Mouse (Mus musculus): ENCODE results near the gene Ccdc36. TPM values are rescaled to one million over a fixed set of nuclear protein-coding genes. Genes with fewer than 3 reads are reported as not detected.

Ccdc36 gene
- polyA plus RNA-seq, 1 experiment: 0.16 TPM

DNA sequence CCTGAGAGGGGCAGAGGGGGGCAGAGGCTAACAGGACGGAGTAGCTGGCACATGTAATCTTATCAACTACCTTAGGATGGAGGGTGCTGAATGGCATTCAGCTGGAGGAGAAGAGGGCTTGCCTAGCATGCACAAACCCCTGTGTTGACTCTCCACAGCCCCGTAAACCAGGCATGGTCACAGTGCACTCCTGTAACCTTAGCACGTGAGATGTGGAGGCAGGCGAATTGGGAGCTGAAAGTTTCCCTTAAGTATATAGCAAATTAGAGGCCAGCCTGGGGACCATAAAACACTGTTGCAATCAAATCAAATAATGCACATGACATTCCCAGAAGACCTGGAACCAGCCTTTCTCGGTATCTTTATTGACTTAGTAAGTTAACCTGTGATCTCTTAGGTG lies 49.5 kb downstream of the Ccdc36 start:
- no peak for DNase-seq (ENCODE audit: low read depth)

DNA sequence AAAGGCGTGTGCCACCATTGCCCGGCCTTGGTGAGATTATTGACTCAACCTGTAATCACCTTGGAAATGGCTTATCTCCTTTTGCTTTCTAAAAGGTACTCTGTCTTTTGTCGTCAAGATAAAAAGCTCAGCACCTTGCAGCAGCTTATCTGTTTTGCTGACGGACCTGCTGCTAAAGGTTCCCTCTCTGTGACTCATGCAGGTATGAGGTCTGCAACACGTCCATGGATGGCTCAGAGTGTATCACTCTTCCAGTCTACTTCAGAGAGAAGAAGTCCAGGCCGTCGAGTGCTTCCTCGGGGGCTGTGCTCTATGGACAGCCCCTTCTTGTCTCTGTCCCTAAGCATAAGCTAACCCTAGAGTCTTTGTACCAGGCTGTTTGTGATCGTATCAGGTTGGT lies 50.0 kb downstream of the Ccdc36 start:
- DNase-seq (ENCODE audit: low read depth): no peak

Other genes with a start within 250 kb of the Ccdc36 start
- 1.5 and 1.9 TPM in 2 replicates for gene Bsn, start 238.1 kb downstream of the Ccdc36 start, polyA plus RNA-seq (2012; rRNA removed)
- gene Dag1, start 164.5 kb downstream of the Ccdc36 start, polyA plus RNA-seq (2012; rRNA removed): 60.0 and 110 TPM in 2 replicates
- 26.4 and 27.3 TPM in 2 replicates for gene Nicn1, start 138.1 kb downstream of the Ccdc36 start, polyA plus RNA-seq (2012; rRNA removed)
- gene Amt, start 131.6 kb downstream of the Ccdc36 start, polyA plus RNA-seq (2012; rRNA removed): 37.3 and 45.6 TPM in 2 replicates
- gene Rhoa, start 122.4 kb downstream of the Ccdc36 start, polyA plus RNA-seq (2012; rRNA removed): 151 and 208 TPM in 2 replicates
- gene Tcta, start 122.3 kb downstream of the Ccdc36 start, polyA plus RNA-seq (2012; rRNA removed): 78.7 and 101 TPM in 2 replicates
- gene Gpx1, start 89.6 kb downstream of the Ccdc36 start, polyA plus RNA-seq (2012; rRNA removed): 823 and 905 TPM in 2 replicates
- 66.8 and 69.5 TPM in 2 replicates for gene Usp4, start 80.6 kb downstream of the Ccdc36 start, polyA plus RNA-seq (2012; rRNA removed)
- gene 1700102P08Rik, start 35.7 kb downstream of the Ccdc36 start, polyA plus RNA-seq (2012; rRNA removed): 0.25 and 0.34 TPM in 2 replicates
- gene BC048562, start 8.0 kb upstream of the Ccdc36 start, polyA plus RNA-seq (2012; rRNA removed): not detected in 2 replicates
- gene Ccdc71, start 32.0 kb upstream of the Ccdc36 start, polyA plus RNA-seq (2012; rRNA removed): 21.5 and 23.2 TPM in 2 replicates
- gene Klhdc8b, start 33.1 kb upstream of the Ccdc36 start, polyA plus RNA-seq (2012; rRNA removed): 56.8 and 58.8 TPM in 2 replicates
- 174 and 220 TPM in 2 replicates for gene Lamb2, start 51.3 kb upstream of the Ccdc36 start, polyA plus RNA-seq (2012; rRNA removed)
- gene Usp19, start 62.1 kb upstream of the Ccdc36 start, polyA plus RNA-seq (2012; rRNA removed): 150 and 161 TPM in 2 replicates
- gene Qars, start 79.2 kb upstream of the Ccdc36 start, polyA plus RNA-seq (2012; rRNA removed): 248 and 249 TPM in 2 replicates
- 92.2 and 108 TPM in 2 replicates for gene Qrich1, start 88.3 kb upstream of the Ccdc36 start, polyA plus RNA-seq (2012; rRNA removed)
- gene Impdh2, start 131.8 kb upstream of the Ccdc36 start, polyA plus RNA-seq (2012; rRNA removed): 79.5 and 90.1 TPM in 2 replicates
- gene Ndufaf3, start 138.9 kb upstream of the Ccdc36 start, polyA plus RNA-seq (2012; rRNA removed): 49.3 and 63.1 TPM in 2 replicates
- 197 and 214 TPM in 2 replicates for gene Dalrd3, start 141.4 kb upstream of the Ccdc36 start, polyA plus RNA-seq (2012; rRNA removed)
- 48.1 and 59.1 TPM in 2 replicates for gene Wdr6, start 150.3 kb upstream of the Ccdc36 start, polyA plus RNA-seq (2012; rRNA removed)
- gene P4htm, start 169.2 kb upstream of the Ccdc36 start, polyA plus RNA-seq (2012; rRNA removed): 9.5 and 11.4 TPM in 2 replicates
- gene Arih2, start 220.9 kb upstream of the Ccdc36 start, polyA plus RNA-seq (2012; rRNA removed): 40.2 and 44.6 TPM in 2 replicates
- 29.2 and 30.0 TPM in 2 replicates for gene Slc25a20, start 233.6 kb upstream of the Ccdc36 start, polyA plus RNA-seq (2012; rRNA removed)